Mouse (Mus musculus) gastrocnemius, postnatal 25 days (tissue): ENCODE measurements around the gene Usp11. TPM values are rescaled to one million over a fixed set of nuclear protein-coding genes. Genes with fewer than 3 reads are reported as not detected.

ENCODE experiments used
- total RNA-seq, 2 experiments: library from RNA; stranded (reverse); gene quantifications; 1 replicate in 1 of 2; 2 replicates in 1 of 2; pipeline ENCODE4 v1.2.3; 2021

Usp11 gene
- total RNA-seq, 2 experiments from 2014 or later: 1.1 to 1.5 TPM

Other genes with a start within 250 kb of the Usp11 start
- gene Rgn, start 154.1 kb upstream of the Usp11 start, total RNA-seq: not detected
- gene Rbm10, start 86.4 kb upstream of the Usp11 start, total RNA-seq: 10 to 100 TPM; 11.4 to 11.8 TPM
- gene Ndufb11, start 86.3 kb upstream of the Usp11 start, total RNA-seq: 100 to 1,000 TPM; 429 TPM
- gene Uba1, start 45.6 kb upstream of the Usp11 start, total RNA-seq: 100 to 1,000 TPM; 134 to 145 TPM
- gene Cdk16, start 16.0 kb upstream of the Usp11 start, total RNA-seq: 100 to 1,000 TPM; 124 to 132 TPM
- 10 to 100 TPM; 83.6 to 84.7 TPM for gene Araf, start 93.9 kb downstream of the Usp11 start, total RNA-seq
- gene Timp1, start 166.3 kb downstream of the Usp11 start, total RNA-seq: 1 to 10 TPM; 4.9 to 6.5 TPM
- gene Syn1, start 217.1 kb downstream of the Usp11 start, total RNA-seq: under 1 TPM in 1 of 2 experiments, not detected in 1; 0.24 TPM
- 1 to 10 TPM; 3.8 to 6.5 TPM for gene Cfp, start 227.6 kb downstream of the Usp11 start, total RNA-seq
- 1 to 10 TPM; 6.7 to 7.5 TPM for gene Elk1, start 246.7 kb downstream of the Usp11 start, total RNA-seq